Mouse (Mus musculus): ENCODE data around the gene Scgb2b3. TPM values are rescaled to one million over a fixed set of nuclear protein-coding genes. Genes with fewer than 3 reads are reported as not detected.

Gene Scgb2b3
- not detected for total RNA-seq (2021)
- long read RNA-seq, experiment 1 = 0 reads
- long read RNA-seq, experiment 2 = 0 reads

GRCm38 (mm10) chr7:31362022-31362560 lies at the start of gene Scgb2b3:
TSS of gene Scgb2b3 (minus strand) at chr7:31362072.
- DNase-seq = no peak

GRCm38 (mm10) chr7:31375292-31375691 lies 13.4 kb upstream of the Scgb2b3 start, which contains the start of gene Scgb1b3:
TSS of gene Scgb1b3 (plus strand) at chr7:31375592.
- DNase-seq = no peak
- intact Hi-C loops (cut with DNase I; ENCODE audit: low total_unique reads) = no loop called here

More at GRCm38 (mm10) chr7:31362022-31362560, at the start of gene Scgb2b3:
- intact Hi-C loops (cut with DNase I; ENCODE audit: low total_unique reads) = no loop called here

Other genes starting within 250 kb of the Scgb2b3 start
- 1 to 10 TPM; 7.6 to 9.6 TPM for gene Hpn, start 246.8 kb downstream of the Scgb2b3 start, total RNA-seq (2021)
- 100 to 1,000 TPM; 443 to 446 TPM for gene Scn1b, start 235.1 kb downstream of the Scgb2b3 start, total RNA-seq (2021)
- 10 to 100 TPM; 23.9 to 36.8 TPM for gene Gramd1a, start 206.2 kb downstream of the Scgb2b3 start, total RNA-seq (2021)
- gene Scgb2b2, start 71.6 kb downstream of the Scgb2b3 start, total RNA-seq (2021) = not detected
- gene Scgb1b2, start 70.3 kb downstream of the Scgb2b3 start, total RNA-seq (2021) = not detected
- gene Scgb1b3, start 13.5 kb upstream of the Scgb2b3 start, total RNA-seq (2021) = not detected